Mouse (Mus musculus): ENCODE measurements around the gene Tert.

Tert gene

DNA sequence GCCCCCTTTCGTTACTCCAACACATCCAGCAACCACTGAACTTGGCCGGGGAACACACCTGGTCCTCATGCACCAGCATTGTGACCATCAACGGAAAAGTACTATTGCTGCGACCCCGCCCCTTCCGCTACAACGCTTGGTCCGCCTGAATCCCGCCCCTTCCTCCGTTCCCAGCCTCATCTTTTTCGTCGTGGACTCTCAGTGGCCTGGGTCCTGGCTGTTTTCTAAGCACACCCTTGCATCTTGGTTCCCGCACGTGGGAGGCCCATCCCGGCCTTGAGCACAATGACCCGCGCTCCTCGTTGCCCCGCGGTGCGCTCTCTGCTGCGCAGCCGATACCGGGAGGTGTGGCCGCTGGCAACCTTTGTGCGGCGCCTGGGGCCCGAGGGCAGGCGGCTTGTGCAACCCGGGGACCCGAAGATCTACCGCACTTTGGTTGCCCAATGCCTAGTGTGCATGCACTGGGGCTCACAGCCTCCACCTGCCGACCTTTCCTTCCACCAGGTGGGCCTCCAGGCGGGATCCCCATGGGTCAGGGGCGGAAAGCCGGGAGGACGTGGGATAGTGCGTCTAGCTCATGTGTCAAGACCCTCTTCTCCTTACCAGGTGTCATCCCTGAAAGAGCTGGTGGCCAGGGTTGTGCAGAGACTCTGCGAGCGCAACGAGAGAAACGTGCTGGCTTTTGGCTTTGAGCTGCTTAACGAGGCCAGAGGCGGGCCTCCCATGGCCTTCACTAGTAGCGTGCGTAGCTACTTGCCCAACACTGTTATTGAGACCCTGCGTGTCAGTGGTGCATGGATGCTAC is at the start of gene Tert:
Gene Tert, plus strand, starts transcription at position 167 of the 805 bp plus-strand sequence.
- peak; percentile 75 for DNase-seq (ENCODE audit: low spot score)

DNA sequence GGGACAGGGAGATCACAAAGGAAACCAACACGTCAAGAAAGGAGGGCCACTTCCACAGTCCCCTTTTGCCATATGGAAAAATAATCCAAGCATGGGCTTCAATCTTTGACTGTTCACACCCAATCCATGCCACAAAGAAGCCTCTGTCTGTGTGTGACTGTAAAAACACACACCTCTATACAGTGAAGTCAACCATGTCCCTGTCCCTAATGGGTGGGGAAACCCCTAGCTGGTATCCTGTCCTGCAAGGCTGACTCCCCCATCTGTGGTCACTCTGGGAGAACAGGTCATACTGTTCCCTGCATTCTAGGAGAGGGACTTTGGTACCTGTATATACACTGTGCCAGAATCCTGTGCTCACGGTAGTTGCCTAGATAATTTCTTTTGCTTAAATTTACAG is 49.4 kb upstream of the Tert start:
- DNase-seq (ENCODE audit: low spot score): no peak

DNA sequence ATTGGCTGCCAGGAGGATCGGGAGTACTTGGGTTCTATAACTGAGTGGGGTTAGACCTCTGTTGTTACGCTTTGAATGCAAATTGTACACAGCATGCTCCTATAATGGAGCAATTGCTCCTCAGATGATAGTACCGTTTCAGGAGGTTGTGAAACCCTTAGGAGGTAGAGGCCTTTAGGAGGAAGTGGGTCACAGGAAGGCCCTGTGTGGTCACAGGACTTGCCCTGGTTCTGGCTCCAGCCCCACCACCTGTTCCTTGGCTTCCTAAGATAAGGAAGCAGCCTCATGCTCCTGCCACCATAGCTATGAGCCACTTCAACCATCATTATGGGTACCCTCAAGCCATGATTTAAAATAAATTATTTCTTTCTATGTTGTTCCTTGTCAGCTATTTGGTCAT is 35.2 kb upstream of the Tert start:
- DNase-seq (ENCODE audit: low spot score): no peak

- DNase-seq (ENCODE audit: low spot score): no peak
These were observed 34.2 kb upstream of the Tert start for GRCm38 (mm10) chr13:73592546-73592945.

GRCm38 (mm10) chr13:73596276-73596675 is 30.4 kb upstream of the Tert start:
- no peak for DNase-seq (ENCODE audit: low spot score)

DNA sequence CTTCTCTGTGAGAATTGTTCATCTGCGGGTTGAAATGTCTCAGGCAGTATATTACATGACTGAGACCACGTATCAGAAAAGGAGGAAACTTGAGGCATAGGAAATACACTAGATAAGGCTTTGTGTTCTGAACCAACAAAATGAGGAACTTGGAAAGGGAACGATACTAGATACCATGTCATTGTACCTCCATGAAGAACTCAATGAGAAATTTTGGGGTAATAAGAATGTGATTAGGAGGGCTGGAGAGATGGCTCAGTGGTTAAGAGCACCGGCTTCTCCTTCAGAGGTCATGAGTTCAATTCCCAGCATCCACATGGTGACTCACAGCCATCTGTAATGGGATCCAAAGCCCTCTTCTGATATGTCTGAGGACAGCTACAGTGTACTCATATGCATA is 26.5 kb upstream of the Tert start:
- DNase-seq (ENCODE audit: low spot score): no peak

DNA sequence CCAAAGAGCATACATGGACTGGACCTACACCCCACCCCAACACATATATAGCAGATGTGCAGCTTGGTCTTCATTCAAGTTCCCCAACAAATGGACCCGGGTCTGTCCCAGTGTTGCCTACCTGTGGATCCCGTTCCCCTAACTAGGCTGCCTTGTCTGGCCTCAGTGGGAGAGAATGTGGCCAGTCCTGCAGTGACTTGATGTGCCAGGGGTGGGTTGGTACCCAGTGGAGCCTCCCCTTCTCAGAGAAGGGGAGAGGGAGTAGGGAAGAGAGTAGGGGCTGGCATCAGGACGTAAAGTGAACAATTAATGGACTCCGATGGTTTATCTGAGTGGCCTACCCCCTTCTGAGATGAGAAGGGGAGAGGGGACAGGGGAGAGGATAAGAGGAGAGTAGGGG is 23.7 kb upstream of the Tert start:
- DNase-seq (ENCODE audit: low spot score): no peak

- DNase-seq (ENCODE audit: low spot score): peak; percentile 96
These were observed 23.1 kb upstream of the Tert start, which contains the start of gene Clptm1l for GRCm38 (mm10) chr13:73603522-73604155. Gene Clptm1l (plus strand): TSS chr13:73604006.

- DNase-seq (ENCODE audit: low spot score): no peak
These were observed 22.4 kb upstream of the Tert start for GRCm38 (mm10) chr13:73604156-73604957.

DNA sequence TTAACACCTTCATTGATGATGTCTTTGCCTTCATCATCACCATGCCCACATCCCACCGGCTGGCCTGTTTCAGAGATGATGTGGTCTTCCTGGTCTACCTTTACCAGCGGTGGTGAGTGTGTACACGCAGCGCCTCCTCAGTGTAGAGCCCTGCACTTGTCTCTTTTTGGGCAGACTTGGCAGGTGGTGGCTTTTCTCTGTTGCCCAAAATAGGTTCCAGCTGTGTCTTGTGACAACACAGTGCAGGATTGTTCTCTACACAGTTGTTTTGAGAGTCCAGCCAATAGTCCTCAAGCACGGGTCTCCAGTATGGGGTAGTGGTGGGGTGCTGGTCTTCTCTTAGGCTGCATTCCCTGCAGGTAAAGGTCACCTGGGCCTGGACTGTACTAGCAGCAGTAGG is 8.3 kb upstream of the Tert start:
- DNase-seq (ENCODE audit: low spot score): no peak

DNA sequence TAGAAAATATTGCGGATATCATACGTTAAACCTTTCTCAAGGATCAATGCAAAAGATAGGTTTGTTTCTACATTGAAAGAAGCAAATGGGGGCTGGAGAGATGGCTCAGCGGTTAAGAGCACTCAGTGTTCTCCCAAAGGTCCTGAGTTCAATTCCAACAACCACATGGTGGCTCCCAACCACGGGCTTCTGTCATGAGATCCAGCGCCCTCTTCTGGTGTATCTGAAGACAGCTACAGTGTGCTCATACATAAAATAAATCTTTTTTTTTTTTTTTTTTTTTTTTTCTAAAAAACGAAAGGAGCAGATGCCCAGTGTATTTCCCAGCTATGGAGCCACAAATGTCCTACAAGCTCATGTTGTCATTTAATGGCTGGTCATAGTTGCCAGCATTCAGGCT is 6.1 kb upstream of the Tert start:
- DNase-seq (ENCODE audit: low spot score): peak; percentile 23

DNA sequence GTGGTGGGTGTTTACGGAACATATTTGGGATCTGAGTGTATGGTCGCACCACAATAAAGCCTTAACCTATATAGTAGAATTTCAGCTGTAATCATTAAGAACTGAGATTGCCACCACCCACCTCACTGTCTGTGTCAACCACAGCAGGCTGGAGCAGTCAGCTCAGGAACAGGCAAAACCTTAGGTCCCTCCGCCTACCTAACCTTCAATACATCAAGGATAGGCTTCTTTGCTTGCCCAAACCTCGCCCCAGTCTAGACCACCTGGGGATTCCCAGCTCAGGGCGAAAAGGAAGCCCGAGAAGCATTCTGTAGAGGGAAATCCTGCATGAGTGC is 334 bp upstream of the Tert start:
- no peak for DNase-seq (ENCODE audit: low spot score)

DNA sequence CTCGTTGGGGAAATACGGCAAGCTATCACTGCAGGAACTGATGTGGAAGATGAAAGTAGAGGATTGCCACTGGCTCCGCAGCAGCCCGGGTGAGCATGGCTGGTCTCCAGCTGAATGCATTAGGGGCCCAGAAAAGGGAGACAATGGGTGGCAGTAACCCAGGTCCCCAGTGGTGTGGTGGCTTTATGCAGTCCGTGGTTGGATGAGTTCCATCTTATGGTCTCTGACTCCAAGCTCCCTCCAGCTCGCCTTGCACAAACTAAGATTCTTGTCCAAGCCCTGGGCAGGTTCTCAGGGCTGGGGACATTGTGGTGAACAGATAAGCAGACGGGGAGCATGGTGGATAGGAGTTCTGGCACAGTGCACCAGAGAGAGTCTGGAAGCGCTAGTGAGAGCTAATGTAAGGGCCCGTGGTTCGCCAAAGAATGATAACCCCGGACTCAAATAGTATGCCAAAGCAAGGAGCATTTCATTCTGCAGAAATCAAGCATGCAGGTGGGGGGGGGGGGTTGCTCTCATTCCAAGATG is 1.9 kb downstream of the Tert start:
- DNase-seq (ENCODE audit: low spot score): no peak

GRCm38 (mm10) chr13:73631837-73632236 is 5.1 kb downstream of the Tert start:
- DNase-seq (ENCODE audit: low spot score): no peak

DNA sequence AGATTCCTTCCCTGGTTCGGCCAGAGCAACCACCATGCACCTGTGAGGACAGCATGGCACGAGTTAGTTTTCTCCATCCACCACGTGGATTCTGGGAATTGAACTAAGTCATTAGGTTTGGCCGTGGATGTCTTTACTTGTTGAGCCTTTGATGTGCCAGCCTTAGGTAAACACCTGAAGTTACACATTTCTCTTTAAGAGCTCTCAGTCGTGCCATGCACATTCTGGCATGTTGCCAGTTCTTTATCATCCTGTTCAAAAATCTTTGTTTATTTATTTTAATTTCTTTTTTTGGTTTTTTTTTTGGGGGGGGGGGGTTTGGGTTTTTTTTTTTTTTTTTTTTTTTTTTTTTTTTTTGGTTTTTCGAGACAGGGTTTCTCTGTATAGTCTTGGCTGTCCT is 11.1 kb downstream of the Tert start:
- no peak for DNase-seq (ENCODE audit: low spot score)

GRCm38 (mm10) chr13:73641296-73641695 is 14.6 kb downstream of the Tert start:
- DNase-seq (ENCODE audit: low spot score): no peak

DNA sequence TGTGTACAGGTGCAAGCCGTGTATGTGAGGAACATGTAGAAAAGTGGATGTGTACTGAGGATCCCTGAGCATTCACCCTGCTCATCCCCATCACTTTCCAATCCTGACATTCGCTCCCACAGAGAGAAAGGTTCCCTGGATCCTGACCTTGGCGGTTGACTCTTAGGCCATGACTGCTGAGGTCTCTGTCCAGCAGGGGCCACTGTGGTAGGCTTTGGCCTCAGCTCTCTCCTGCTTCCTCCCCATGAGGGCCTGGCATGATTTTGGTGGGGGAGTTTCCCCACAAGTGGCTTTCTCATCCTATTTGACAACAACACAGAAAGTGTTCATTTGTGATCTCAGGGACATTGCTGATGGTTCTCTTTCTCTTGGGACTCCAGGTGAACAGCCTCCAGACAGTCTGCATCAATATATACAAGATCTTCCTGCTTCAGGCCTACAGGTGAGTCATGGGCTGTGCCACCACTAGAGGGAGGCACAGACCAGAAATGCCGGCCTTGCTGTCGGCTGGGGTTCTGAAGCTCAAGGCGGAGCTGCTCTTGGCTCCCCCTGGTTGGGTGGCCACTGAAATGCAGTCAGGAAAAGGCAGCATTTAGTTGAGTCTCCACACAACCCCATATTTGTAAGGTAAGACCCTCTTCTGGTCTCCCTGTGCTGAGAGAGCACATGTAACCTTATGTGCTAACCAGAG is 19.8 kb downstream of the Tert start:
- peak; percentile 66 for DNase-seq (ENCODE audit: low spot score)

DNA sequence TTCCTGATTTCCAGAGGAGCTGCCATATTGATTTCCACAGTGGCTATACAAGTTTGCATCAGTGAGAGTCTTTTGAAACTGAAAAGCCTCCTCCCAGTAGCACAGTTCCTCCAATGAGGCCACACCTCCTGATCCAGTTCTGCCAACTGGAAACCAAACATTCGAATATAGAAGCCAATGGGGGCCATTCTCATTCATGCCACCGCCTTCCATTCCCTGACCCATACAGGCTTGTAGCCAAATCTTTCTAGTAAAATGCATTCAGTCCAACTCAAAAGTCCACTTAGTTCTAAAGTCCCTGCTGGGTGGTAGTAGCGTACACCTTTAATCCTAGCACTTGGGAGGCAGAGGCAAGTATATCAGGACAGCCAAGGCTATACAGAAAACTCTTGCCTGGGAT is 26.6 kb downstream of the Tert start:
- DNase-seq (ENCODE audit: low spot score): no peak

GRCm38 (mm10) chr13:73654976-73655375 is 28.3 kb downstream of the Tert start:
- DNase-seq (ENCODE audit: low spot score): no peak

- no peak for DNase-seq (ENCODE audit: low spot score)
These were observed 32.2 kb downstream of the Tert start for GRCm38 (mm10) chr13:73658953-73659352.

GRCm38 (mm10) chr13:73660163-73660695 is 33.5 kb downstream of the Tert start:
- DNase-seq (ENCODE audit: low spot score): no peak

GRCm38 (mm10) chr13:73675161-73675560 is 48.5 kb downstream of the Tert start:
- no peak for DNase-seq (ENCODE audit: low spot score)
